ENCODE assay signal across 13 mouse cellular contexts in the genomic region with DNA sequence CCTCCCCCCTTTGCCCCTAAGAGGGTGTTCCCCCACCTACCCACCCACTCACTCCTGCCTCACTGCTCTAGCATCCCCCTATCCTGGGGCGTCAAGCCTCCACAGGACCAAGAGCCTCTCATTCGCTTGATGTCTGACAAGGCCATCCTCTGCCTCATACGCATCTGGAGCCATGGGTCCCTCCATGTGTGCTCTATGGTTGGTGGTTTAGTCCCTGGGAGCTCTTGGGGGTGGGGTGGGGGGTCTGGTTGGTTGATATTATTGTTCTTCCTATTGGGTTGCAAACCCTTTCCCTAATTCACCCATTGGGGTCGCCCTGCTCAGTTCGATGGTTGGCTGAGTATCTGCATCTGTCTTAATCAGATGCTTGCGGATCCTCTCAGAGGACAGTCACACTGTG.
"Had no signal": no experiment of that assay in that cellular context is flagged by ENCODE, and none has a peak within 500 bp of the region (broad histone marks: within the 10 kb centered on the region; RNA-seq: fewer than 3 reads in every experiment).

No protein-coding gene starts in this region.

- H3K36me3 ChIP-seq: limb, embryonic 13.5 days; neural tube, embryonic 12.5 days; stomach, embryonic 15.5 days had no signal

- H3K9me3 ChIP-seq: limb, embryonic 13.5 days; neural tube, embryonic 12.5 days; stomach, embryonic 15.5 days had no signal

- H3K27me3 ChIP-seq: limb, embryonic 13.5 days; neural tube, embryonic 12.5 days; stomach, embryonic 15.5 days had no signal

- H3K4me2 ChIP-seq: limb, embryonic 13.5 days; neural tube, embryonic 12.5 days; stomach, embryonic 15.5 days had no signal

- H3K9ac ChIP-seq: limb, embryonic 13.5 days; liver, embryonic 14.5 days; neural tube, embryonic 12.5 days; stomach, embryonic 15.5 days had no signal

- H3K4me1 ChIP-seq: neural tube, embryonic 12.5 days; stomach, embryonic 15.5 days had no signal

- H3K4me3 ChIP-seq: limb, embryonic 13.5 days; myocyte; neural tube, embryonic 12.5 days; stomach, embryonic 15.5 days had no signal

- H3K27ac ChIP-seq: limb, embryonic 13.5 days; liver, embryonic 14.5 days; neural tube, embryonic 12.5 days; stomach, embryonic 15.5 days had no signal

- DNase-seq: kidney, adult 11 months; kidney, adult 9 months; kidney, postnatal 10 days; left cerebral cortex, postnatal 4 days; lung, adult 18-20 months; retina, postnatal 1 day; right cerebral cortex, postnatal 14 days; thymus, postnatal 36 days had no signal
